Mouse (Mus musculus) left cerebral cortex, adult 18-20 months (tissue): ENCODE data around the gene Hoxa3. TPM values are rescaled to one million over a fixed set of nuclear protein-coding genes. Genes with fewer than 3 reads are reported as not detected.

Source experiments
- DNase-seq, 2 experiments: peaks; one replicate each; pipeline ENCODE4 v3.0.0; 2021 to 2022; ENCODE audit warnings: low spot score in 2 of 2, mixed read lengths in 1 of 2
- total RNA-seq, 2 experiments: library from RNA; stranded (reverse); gene quantifications; 2 replicates each; pipeline ENCODE4 v1.2.3; 2021

Hoxa3 gene
- total RNA-seq, 2 experiments from 2014 or later: not detected

DNA sequence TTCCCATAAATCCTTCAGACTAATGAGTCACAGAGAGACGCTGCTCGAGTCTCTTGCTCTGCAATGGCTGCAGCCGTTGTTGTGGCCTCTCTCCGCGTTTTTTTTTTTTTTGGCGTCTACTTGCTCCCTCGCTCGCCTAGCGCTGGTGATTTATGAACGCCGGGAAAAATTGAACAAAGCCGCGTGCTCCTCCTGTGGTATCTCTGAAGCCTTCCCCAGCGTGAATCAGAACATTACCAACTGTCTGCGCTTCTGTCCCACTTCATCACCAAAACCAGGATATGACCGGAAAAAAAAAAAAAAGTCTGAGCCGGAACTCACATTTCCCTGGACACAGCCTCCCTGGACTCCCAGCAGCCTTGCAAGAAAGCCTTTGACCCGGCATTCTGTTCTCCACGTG, 27.9 kb downstream of the Hoxa3 start:
- no peak for DNase-seq

GRCm38 (mm10) chr6:52184668-52185067, 28.5 kb downstream of the Hoxa3 start:
- DNase-seq: no peak

DNA sequence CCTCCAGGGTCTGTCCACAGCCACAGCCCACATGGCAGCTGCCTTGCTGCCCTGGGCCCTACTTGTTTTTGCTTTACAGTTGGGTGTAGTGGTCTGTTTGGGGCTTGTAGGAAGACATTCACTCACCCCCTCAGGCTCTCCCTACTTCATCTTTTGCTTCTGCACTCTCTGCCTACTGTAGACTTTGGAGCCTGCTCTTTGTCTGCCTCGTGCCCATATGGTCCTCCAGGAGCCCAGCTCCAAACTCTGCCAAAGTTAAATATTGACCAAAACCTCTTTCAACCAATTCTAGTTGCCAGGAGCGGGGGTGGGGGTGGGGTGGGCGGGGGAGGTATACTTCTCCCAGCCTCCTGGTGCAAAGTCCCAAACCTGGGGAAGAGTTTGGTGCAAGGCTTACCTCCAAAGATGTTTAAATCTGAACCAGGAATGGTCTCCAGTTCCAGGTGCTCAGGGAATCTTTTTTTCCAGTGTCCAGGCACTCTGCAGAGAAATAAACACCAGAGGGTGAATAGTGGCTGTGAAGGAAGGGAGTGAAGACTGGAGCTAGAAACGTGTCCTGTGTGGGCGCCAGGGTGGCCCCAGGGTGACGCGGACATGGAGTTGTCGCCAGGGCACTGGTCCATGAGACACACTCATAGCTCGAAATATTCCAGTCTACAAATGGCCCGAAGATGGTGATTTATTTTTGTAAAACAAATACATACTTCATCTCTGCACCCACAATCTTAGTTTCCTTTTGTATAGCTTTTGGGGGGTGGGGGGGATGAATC, 29.6 kb downstream of the Hoxa3 start:
- DNase-seq: no peak

DNA sequence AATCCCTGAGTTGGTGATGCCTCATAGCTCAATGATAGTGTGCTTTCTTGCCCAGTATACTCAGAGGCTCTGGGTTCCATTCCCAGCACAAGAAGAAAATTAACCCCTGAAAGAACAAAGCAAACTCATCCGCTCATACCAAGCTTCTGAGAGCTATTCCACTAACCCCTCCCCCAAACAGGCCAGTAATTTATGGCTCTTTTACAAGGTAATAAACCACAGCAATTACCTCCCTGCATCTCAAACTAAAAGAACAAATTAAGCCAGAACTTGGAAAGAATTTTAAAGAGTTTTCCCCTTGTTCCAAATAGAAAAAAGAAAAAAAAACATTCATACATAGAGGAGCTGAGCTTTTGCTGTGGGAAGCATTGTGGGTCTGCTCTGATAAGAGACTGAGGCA, 30.3 kb downstream of the Hoxa3 start:
- no peak for DNase-seq

- no peak for DNase-seq
Measured at GRCm38 (mm10) chr6:52182030-52182429, 31.1 kb downstream of the Hoxa3 start.

- no peak for DNase-seq
Measured at GRCm38 (mm10) chr6:52180726-52181125, 32.4 kb downstream of the Hoxa3 start.

GRCm38 (mm10) chr6:52180213-52180710, 32.9 kb downstream of the Hoxa3 start:
- no peak for DNase-seq

DNA sequence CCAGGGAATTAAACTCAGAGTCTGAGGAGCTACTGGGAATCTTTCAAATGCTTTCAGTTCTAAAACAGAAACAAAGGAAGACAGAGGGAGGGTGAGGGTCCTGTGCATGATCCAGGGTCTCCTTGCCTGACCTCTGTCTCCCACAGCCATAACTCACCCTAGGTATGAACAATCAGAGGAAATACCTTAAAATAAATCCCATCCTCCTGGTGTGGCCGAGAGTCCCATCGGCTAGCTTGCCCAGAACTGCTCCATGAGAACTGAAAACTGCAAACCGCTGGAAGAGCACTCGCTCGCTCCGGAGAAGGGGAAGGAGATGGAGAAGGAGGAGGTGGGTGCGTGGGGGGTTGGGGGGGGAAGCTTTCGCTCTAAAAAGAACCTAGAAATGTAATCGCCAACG, 33.4 kb downstream of the Hoxa3 start:
- DNase-seq: no peak

- DNase-seq: no peak
Measured at GRCm38 (mm10) chr6:52178918-52179665, 34.0 kb downstream of the Hoxa3 start.

DNA sequence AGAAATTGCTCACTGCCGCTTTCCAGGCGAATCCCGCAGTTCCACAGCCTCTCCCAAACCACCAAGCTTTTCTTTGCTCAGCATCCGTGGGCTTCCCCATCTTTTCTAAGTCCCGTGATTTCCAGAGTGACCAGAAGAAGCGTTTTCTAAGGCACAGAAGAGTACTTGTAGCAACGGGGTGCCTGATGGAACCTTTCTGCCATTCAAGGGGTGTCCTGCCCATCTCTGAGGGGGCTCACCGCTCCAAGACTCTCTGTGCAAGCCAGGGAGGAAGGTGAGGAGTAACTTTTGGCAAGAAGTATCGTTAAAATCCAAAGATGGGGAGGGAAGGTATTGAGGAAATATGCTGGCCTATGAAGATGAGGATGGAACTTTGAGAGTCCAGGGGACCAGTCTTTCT, 35.3 kb downstream of the Hoxa3 start:
- no peak for DNase-seq

GRCm38 (mm10) chr6:52177061-52177735, 35.9 kb downstream of the Hoxa3 start, which contains the start of gene 5730596B20Rik:
5730596B20Rik (plus strand) TSS chr6:52177498.
- DNase-seq: no peak

- no peak for DNase-seq
Measured at GRCm38 (mm10) chr6:52176391-52176790, 36.7 kb downstream of the Hoxa3 start.

DNA sequence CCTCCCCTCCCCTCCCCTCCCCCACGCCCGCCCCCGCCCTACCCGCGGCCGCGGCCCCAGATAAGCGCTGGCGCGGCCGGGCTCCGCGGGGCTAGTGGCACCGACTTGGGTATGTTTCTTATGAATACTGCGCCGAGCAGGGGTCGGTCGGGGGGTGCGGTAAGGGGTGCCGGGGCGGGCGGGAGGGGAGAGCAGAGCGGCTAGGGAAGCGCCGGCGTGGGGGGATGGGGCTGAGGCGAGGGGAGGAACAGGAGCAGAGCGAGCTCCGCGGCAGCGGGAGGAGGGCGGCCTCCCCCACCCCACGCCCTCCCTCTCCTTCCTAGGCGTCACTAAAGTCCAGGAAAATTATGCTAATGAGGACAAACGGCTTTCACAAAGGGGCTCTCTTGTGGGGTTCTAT, 37.3 kb downstream of the Hoxa3 start:
- DNase-seq: no peak

GRCm38 (mm10) chr6:52174968-52175751, 38.0 kb downstream of the Hoxa3 start:
- no peak for DNase-seq

DNA sequence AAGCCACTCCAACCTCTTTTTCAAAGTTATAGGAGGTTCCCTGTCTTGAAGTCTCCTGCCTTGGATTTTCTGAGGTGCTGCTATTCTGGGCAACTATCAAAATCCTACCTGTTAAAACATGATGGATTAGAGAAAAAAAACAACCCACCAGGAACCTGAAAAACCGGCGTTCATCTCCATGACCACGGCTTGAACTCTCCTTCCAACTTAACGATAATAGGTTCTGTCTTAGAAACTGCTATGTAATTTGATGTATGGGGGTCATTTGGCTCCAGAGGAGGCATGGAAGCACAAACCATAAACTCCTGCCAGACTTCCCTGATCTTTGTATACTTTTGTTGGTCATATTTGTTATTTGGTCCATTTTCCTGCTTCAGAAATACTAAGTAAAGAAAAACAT, 39.5 kb downstream of the Hoxa3 start:
- DNase-seq: no peak

DNA sequence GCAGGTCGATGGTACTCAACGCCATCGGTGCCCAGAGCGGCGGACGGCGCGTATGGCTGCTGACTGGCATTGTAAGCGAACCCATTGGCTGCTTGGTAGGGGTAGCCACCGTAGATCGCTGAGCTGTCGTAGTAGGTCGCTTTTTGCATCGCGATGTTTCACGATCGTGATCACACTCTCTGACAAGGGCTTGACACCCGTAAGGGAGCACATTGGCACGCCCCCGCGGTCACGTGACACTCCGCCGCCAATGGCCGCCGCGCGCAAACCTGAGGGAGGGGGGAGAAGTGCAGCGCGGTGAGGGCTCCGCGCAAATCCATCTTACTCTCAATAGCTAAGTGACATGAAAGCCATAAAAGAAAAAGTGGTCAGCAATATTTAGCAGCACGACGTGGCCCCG, 40.6 kb downstream of the Hoxa3 start:
- DNase-seq: no peak

DNA sequence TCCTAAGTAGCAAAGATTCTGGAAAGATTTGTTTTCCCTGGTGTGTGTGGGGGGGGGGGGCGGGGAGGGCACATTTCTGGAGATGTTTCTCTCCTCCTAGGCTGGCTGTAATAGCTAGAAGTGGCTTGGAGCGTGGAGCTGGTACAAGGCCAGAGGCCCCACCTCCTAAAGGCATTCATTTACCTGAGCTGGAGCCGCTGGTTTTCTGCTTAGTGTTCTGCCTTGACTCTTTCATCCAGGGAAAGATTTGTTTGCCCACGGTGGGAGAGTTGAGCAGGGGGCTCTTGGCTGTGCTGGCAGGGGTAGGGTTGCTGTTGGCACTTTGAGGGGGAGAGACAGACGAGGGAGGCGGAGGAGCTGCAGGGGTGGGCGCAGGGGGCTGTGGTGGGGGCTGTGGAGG, 41.2 kb downstream of the Hoxa3 start:
- no peak for DNase-seq

DNA sequence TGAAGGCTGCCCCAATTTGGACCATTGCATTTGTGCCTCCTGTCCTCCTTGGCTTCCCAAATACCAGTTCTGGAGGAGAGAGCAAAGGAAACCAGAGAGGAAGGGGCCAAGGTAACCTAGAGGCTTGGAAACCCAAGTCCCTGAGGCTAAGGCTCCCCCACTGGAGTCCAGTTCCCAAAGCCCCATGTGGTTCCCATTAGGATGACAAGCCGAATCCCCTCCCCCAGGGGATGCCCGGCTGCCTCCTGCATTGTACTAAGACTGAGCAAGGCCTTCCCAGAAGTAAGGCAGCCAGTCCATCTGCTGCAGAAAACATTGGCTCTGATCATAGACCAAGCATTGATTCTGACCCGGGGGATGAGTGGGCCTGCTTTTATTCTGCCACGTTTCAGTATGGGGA, 41.8 kb downstream of the Hoxa3 start:
- no peak for DNase-seq

- DNase-seq: no peak
Measured at GRCm38 (mm10) chr6:52170898-52171223, 42.3 kb downstream of the Hoxa3 start.

- no peak for DNase-seq
Measured at GRCm38 (mm10) chr6:52170166-52170897, 42.8 kb downstream of the Hoxa3 start.
